Mouse (Mus musculus): Measurements from ENCODE around the gene Mta3. TPM values are rescaled to one million over a fixed set of nuclear protein-coding genes. Genes with fewer than 3 reads are reported as not detected.

Gene Mta3
- 40.0 and 42.5 TPM in 2 replicates for polyA plus RNA-seq (2015; fragmentation: Nextera tagmentation; extraction: Ambion mirVana)

DNA sequence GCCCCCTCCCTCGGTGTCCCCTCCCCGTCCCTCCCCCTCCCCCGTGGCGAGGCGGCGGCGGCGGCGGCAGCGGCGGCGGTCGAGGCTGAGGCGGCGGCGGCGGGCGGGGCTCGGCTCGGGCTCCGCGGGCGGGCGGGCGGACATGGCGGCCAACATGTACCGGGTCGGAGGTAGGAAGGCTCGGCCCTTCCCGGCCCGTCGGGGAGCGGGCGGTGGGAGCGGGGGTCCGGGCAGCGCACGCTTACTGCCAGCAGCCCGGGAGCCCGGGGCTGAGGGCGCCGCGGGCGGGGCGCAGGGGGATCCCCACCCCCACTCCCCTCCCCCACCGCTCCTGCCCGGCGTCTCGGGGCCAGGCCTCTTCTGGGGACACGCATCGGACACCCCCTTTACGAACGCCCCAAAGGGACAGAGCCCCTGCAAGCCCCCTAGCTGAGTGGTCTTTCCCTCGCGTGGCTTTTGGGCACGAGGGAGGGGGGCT is at the start of gene Mta3:
Gene Mta3 (plus strand): TSS at position 48 of the 478 bp plus-strand sequence.
- 0% methylated on average over 36 of the region's 56 CpGs for WGBS
- ATAC-seq: peak; percentile 65
- H3K27ac ChIP-seq: peak within 1 kb of the TSS; percentile 96
- H3K9ac ChIP-seq: peak within 1 kb of the TSS; percentile 91
- H3K36me3 ChIP-seq: no peaks in the 10 kb centered on the region
- H3K4me2 ChIP-seq (replicated peaks): peak within 1 kb of the TSS; percentile 92
- H3K4me3 ChIP-seq (replicated peaks): peak within 1 kb of the TSS; percentile 81
- no peaks in the 10 kb centered on the region for H3K27me3 ChIP-seq (replicated peaks)
- no peaks in the 10 kb centered on the region for H3K9me3 ChIP-seq
- peaks cover 12% of the 10 kb centered on the region; the same call in 1 of the 2 replicates for H3K4me1 ChIP-seq (replicated peaks)

DNA sequence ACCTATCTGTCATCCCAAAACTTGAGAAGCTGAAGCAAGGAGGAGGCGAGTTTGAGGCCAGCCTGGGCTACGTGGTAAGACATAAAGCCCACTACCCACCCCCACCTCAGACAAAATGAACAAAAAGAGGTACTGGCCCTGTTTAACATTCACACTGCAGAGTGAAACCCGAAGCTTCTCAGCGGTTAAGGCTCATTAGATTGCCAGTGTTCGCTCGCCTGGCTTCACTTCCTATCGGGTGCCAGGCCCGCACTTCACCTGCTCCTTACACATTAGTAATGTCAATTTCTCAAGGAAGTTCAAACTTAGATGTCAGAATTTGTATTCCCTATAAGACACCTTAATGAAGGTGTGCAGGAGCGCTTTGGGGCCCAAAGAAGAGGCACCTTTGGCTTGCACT is 48.6 kb upstream of the Mta3 start:
- no peaks in the 10 kb centered on the region for H3K9me3 ChIP-seq
- H3K4me2 ChIP-seq (replicated peaks): no peak overlapping the region
- H3K27me3 ChIP-seq (replicated peaks): no peaks in the 10 kb centered on the region
- H3K4me3 ChIP-seq (replicated peaks): no peak overlapping the region
- no peak for ATAC-seq
- no peaks in the 10 kb centered on the region for H3K36me3 ChIP-seq
- H3K27ac ChIP-seq: no peak overlapping the region
- whole genome bisulfite sequencing: 86% methylated on average over 9 of the region's 9 CpGs
- H3K9ac ChIP-seq: no peak overlapping the region
- H3K4me1 ChIP-seq (replicated peaks): no peaks in the 10 kb centered on the region

DNA sequence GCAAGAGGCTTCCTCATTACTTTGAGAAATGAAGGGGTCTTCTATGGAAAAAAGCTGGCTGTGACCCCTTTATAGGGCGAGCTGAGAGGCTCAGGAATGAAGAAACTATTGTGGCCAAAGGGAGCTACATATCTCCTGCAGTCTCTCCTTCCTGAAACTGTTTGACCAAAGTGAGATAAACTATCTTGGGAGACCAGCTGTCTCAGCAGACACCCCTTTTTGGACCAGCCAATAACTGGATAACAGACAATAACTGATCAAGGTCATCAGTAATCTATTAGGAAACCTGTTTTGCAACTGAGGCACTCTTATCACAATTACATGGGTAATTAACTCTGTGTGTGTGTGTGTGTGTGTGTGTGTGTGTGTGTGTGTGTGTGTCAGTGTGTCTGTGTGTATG is 47.0 kb upstream of the Mta3 start:
- H3K27me3 ChIP-seq (replicated peaks): no peaks in the 10 kb centered on the region
- no peaks in the 10 kb centered on the region for H3K4me1 ChIP-seq (replicated peaks)
- H3K36me3 ChIP-seq: no peaks in the 10 kb centered on the region
- no peak overlapping the region for H3K4me3 ChIP-seq (replicated peaks)
- peak; percentile 62; the same call in 1 of the 2 replicates for ATAC-seq
- 69% methylated on average over 1 of the region's 1 CpGs for WGBS
- no peaks in the 10 kb centered on the region for H3K9me3 ChIP-seq
- H3K4me2 ChIP-seq (replicated peaks): no peak overlapping the region
- no peak overlapping the region for H3K9ac ChIP-seq
- no peak overlapping the region for H3K27ac ChIP-seq

DNA sequence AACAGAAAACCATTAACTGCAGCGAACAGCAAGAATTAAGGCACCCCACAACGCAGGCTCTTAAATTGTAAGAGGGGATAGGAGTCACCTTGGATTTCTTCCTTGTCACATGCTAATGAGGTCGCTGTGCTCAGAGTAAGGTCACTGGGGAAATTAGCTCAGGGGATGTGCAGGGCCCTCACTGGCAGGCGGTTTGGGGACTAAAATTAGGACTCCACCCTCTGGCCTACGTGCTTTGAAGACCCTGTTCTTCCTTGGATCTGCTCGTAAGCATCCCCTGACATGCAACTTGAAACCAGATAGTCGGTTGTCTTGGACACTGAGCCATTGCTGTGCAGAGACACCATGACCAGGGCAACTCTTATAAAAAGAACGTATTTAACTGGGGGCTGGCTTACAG is 41.2 kb upstream of the Mta3 start:
- no peak overlapping the region for H3K4me3 ChIP-seq (replicated peaks)
- H3K27me3 ChIP-seq (replicated peaks): no peaks in the 10 kb centered on the region
- 56% methylated on average over 8 of the region's 8 CpGs for WGBS
- H3K27ac ChIP-seq: no peak overlapping the region
- no peaks in the 10 kb centered on the region for H3K36me3 ChIP-seq
- no peaks in the 10 kb centered on the region for H3K9me3 ChIP-seq
- H3K4me1 ChIP-seq (replicated peaks): no peaks in the 10 kb centered on the region
- ATAC-seq: no peak
- H3K4me2 ChIP-seq (replicated peaks): no peak overlapping the region
- no peak overlapping the region for H3K9ac ChIP-seq

DNA sequence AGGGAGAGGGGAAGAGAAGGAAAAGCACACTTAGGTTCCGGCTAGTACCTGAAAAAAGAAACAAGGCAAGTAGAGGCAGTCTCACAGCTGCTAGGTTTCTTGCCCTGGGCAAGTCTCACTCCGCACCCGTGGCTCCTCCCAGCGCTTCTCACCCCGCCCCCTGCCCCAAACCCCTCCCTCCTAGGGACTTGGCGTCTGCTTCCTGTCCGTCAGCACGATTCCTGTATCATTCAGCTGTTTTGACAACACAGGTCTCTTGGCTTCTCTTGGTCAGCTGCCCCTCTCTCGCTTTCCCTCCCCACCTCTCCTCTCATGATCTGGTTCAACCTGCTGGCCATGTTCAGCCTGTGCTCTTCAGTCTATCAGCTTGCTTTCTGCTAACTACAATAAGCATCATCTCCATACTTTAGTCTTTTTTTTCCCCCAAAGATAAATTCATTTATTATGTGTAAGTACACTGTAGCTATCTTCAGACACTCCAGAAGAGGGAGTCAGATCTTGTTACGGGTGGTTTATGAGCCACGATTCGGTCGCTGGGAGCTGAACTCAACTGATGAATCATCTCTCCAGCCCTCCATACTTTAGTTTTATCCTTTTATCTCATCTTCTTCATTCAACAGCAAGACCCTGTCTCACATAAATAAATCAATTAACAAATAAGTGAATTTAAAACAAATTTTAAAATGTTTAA is 39.2 kb upstream of the Mta3 start:
- no peak; the same call in 1 of the 2 replicates for ATAC-seq
- Histone ChIP-seq H3K27me3 (replicated peaks) (no peaks in the 10 kb centered on the region), H3K9me3 (no peaks in the 10 kb centered on the region), H3K4me3 (replicated peaks) (no peak overlapping the region), H3K27ac (no peak overlapping the region), H3K9ac (no peak overlapping the region), H3K4me1 (replicated peaks) (no peaks in the 10 kb centered on the region), H3K4me2 (replicated peaks) (no peak overlapping the region), H3K36me3 (no peaks in the 10 kb centered on the region)
- WGBS: 63% methylated on average over 13 of the region's 13 CpGs

DNA sequence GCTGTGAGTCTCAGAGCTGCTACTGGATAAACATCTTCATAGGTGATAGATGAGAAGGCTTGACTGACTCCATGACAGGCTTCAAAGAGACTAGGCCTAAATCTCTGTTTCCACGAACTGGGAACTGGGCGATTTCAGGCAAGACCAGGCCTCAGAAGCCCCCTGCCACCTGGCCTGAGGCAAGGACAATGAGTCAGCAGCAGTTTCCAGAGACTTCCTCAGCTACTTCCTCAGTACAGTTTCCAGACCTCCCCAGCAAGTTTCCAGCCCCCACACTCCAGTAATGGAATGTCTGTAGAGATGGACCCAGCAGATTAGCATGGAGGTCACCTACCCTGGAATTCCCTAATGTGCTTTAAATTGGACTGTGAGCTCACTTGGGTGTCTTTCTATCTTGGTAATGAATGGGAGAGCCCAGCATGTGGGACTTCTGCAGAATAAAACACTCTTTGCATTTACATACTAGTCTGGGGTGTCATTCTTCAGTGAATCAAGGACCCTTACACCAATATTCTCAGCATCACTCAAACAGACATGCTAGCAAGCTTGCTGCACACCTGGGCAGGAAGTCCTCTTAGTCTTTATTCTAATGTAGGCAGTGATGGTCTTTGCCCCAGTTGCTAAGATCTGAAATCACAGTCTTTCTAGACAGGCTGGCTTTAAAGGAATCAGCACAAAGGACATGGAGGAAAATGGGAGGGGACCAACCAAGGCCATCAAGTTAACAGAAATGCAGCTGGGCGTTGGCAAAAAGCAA is 37.9 kb upstream of the Mta3 start:
- no peaks in the 10 kb centered on the region for H3K36me3 ChIP-seq
- H3K27ac ChIP-seq: no peak overlapping the region
- H3K4me1 ChIP-seq (replicated peaks): no peaks in the 10 kb centered on the region
- H3K4me2 ChIP-seq (replicated peaks): no peak overlapping the region
- H3K4me3 ChIP-seq (replicated peaks): no peak overlapping the region
- no peak overlapping the region for H3K9ac ChIP-seq
- WGBS: 82% methylated on average over 3 of the region's 3 CpGs
- no peaks in the 10 kb centered on the region for H3K9me3 ChIP-seq
- ATAC-seq: no peak
- no peaks in the 10 kb centered on the region for H3K27me3 ChIP-seq (replicated peaks)

DNA sequence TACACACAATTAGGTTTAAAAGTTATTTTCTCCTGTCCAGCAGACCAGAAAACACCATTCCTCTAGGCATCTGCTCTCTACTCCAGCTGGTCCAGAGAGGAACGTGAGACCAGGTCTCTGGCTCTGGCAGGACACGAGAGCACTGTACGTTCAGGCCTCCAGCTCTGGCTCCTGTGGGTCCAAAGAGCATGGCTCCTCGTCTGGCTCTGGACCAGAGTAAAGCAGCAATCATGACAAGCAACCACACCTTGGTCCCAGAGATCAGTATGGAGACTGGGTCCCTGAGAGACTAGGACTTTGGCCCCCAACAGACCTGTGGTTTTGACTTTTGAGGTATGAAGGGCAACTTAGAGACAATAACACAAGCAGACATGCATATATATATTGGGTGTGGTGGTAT is 33.3 kb upstream of the Mta3 start:
- 63% methylated on average over 4 of the region's 4 CpGs for WGBS
- H3K4me1 ChIP-seq (replicated peaks): no peaks in the 10 kb centered on the region
- no peak overlapping the region for H3K27ac ChIP-seq
- peak; percentile 90 for ATAC-seq
- no peak overlapping the region for H3K4me2 ChIP-seq (replicated peaks)
- no peaks in the 10 kb centered on the region for H3K36me3 ChIP-seq
- no peaks in the 10 kb centered on the region for H3K27me3 ChIP-seq (replicated peaks)
- H3K9ac ChIP-seq: no peak overlapping the region
- H3K4me3 ChIP-seq (replicated peaks): no peak overlapping the region
- no peaks in the 10 kb centered on the region for H3K9me3 ChIP-seq

DNA sequence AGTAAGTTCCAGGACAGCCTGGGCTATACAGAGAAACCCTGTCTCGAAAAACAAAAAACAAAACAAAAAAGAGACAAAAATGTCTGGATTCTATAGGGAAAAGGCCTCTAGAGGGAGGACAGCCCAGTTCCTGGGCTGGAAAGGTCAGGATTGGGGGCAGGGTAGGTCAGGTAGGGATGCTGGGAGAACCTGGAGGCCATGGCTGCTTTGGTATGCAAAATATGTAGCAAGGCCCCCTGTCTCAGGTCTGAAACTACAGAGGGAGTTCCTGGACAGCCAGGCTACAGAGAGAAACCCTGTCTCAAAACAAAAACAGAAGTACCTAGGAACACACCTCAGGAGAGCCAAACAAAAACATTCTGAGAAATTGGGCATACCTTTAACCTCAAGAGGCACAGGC is 28.6 kb upstream of the Mta3 start:
- H3K36me3 ChIP-seq: no peaks in the 10 kb centered on the region
- H3K4me2 ChIP-seq (replicated peaks): no peak overlapping the region
- H3K4me1 ChIP-seq (replicated peaks): no peaks in the 10 kb centered on the region
- WGBS: 88% methylated on average over 1 of the region's 1 CpGs
- no peak overlapping the region for H3K9ac ChIP-seq
- no peaks in the 10 kb centered on the region for H3K27me3 ChIP-seq (replicated peaks)
- ATAC-seq: no peak
- no peaks in the 10 kb centered on the region for H3K9me3 ChIP-seq
- H3K4me3 ChIP-seq (replicated peaks): no peak overlapping the region
- no peak overlapping the region for H3K27ac ChIP-seq

DNA sequence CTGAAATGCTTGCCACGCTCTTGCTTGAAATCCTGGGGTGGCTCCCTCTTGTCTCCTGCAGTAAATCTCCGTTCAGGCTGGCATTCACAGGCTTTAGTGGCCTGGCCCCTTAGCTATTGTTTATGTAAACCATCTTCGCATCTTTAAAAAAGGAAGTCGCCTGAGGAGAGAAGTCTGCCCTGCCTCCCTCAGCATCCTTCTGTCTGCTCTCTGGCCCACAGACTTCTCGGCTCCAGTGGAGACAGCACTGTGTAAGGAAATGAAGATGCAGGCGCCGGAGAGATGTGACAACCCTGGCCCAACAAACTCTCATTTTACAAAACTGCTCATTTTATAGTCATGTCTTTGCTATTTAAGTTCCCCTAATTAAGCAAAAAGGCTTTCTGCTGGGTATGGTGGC is 24.0 kb upstream of the Mta3 start:
- Histone ChIP-seq H3K9me3 (no peaks in the 10 kb centered on the region), H3K36me3 (no peaks in the 10 kb centered on the region), H3K4me1 (replicated peaks) (no peaks in the 10 kb centered on the region), H3K27me3 (replicated peaks) (no peaks in the 10 kb centered on the region), H3K27ac (no peak overlapping the region), H3K4me2 (replicated peaks) (no peak overlapping the region), H3K9ac (no peak overlapping the region), H3K4me3 (replicated peaks) (no peak overlapping the region)
- 45% methylated on average over 7 of the region's 7 CpGs for WGBS
- ATAC-seq: no peak

DNA sequence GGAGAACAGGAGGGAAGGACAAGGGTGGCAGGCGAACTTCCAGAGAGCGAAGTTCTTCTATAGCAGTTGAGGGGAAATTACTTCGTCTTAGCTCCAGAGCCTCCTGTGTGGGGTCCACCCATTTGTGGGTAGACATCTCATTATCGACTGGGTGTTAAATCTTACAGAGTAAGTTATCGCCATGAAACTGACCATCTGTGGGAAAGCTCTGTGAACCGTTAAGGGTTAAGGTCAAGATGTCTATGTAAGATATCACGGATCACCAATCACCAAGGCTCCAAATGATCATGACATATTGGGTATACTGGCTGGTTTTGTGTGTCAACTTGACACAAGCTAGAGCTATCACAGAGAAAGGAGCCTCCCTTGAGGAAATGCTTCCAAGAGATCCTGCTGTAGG is 21.5 kb upstream of the Mta3 start:
- no peaks in the 10 kb centered on the region for H3K27me3 ChIP-seq (replicated peaks)
- ATAC-seq: no peak
- no peaks in the 10 kb centered on the region for H3K9me3 ChIP-seq
- no peak overlapping the region for H3K27ac ChIP-seq
- no peak overlapping the region for H3K4me2 ChIP-seq (replicated peaks)
- no peaks in the 10 kb centered on the region for H3K36me3 ChIP-seq
- no peak overlapping the region for H3K9ac ChIP-seq
- H3K4me3 ChIP-seq (replicated peaks): no peak overlapping the region
- 86% methylated on average over 7 of the region's 7 CpGs for WGBS
- H3K4me1 ChIP-seq (replicated peaks): no peaks in the 10 kb centered on the region

DNA sequence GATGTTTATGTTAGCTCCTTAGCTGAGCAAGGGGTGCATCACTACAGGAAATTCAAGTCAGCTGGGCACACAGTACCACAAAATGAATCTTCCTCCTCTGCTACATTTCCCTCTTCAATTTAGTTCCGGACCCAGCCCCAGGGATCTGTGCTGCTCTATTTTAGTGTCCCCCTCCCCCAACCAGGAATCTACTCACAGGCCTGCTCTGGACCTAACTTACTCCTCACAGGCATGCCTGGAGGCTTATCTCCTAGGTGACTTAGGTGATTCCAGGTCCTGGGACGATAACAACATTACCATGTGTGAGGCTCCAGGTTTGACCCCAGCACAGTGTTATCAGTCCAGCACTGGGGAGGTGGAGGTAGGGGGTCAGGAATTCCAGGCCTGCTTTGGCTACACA is 15.5 kb upstream of the Mta3 start:
- 0 out of 2 replicates have a peak, but pooled peaks cover 2% of the 10 kb centered on the region for H3K4me1 ChIP-seq (replicated peaks)
- H3K36me3 ChIP-seq: no peaks in the 10 kb centered on the region
- no peak for ATAC-seq
- no peak overlapping the region for H3K9ac ChIP-seq
- no peaks in the 10 kb centered on the region for H3K9me3 ChIP-seq
- H3K4me3 ChIP-seq (replicated peaks): no peak overlapping the region
- WGBS: 53% methylated on average over 2 of the region's 2 CpGs
- no peaks in the 10 kb centered on the region for H3K27me3 ChIP-seq (replicated peaks)
- no peak overlapping the region for H3K4me2 ChIP-seq (replicated peaks)
- no peak overlapping the region for H3K27ac ChIP-seq

DNA sequence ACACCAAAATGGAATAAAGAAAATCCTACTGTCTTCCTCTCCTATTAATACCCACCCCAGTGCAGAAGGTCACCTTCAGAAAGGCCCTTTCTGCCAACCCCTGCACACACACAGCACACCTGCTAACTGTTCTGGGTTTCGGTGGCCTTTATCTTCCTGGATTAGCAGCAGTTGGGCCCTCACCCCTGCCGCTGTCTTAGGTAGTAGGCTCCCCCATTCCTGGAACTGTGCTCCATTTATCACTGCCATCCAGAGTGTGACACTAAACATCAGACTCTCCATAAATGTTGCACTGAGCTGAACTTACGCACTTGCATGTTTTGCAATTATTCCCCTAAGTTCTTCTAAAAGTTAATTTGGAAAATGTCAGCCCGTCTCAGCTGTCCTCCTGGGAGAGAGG is 14.6 kb upstream of the Mta3 start:
- ATAC-seq: no peak

More for the DNA sequence above, 14.6 kb upstream of the Mta3 start:
- Histone ChIP-seq H3K4me2 (replicated peaks) (no peak overlapping the region), H3K27me3 (replicated peaks) (no peaks in the 10 kb centered on the region), H3K4me3 (replicated peaks) (no peak overlapping the region), H3K36me3 (no peaks in the 10 kb centered on the region), H3K4me1 (replicated peaks) (0 out of 2 replicates have a peak, but pooled peaks cover 2% of the 10 kb centered on the region), H3K9me3 (no peaks in the 10 kb centered on the region), H3K9ac (no peak overlapping the region), H3K27ac (no peak overlapping the region)
- 67% methylated on average over 4 of the region's 4 CpGs for WGBS

Measured in intestine, embryonic 15.5 days (tissue).